Mouse (Mus musculus) heart, postnatal 25 days (tissue): Measurements from ENCODE around the gene Cgnl1. TPM values are rescaled to one million over a fixed set of nuclear protein-coding genes. Genes with fewer than 3 reads are reported as not detected.

Experiments
- DNase-seq: peaks from one replicate; pipeline ENCODE4 v3.0.0; 2022; ENCODE audit warnings: low spot score
- intact Hi-C: fragments of 180-260 bp; cut with DNase I; formaldehyde crosslinking; loops from one replicate; pipeline ENCODE4 v1.15.1; 2025
- total RNA-seq, 2 experiments: library from RNA; stranded (reverse); gene quantifications; 2 replicates each; pipeline ENCODE4 v1.2.3; 2021

The Cgnl1 gene
- total RNA-seq, 2 experiments from 2014 or later, result 33.5 to 39.9 TPM

DNA sequence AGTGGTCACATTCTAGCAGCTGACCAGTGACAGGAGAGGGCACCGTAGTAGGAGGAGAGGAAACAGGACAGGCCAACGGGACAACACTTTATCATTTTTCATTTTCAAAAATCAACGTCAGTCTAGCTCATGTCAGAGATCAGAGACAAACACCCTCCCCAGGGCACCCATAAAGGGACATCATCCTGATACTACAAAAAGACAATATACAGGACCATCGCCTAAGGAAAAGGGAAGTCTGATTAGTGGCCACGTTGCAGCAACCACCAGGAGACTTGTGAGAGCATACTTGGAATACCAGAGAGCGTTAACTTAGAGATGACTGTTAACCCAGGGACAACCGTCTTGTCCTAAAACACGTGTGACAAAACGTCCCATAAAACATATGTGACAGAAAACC lies 1.7 kb downstream of the Cgnl1 start:
- intact Hi-C loops, result no loop called here
- no peak for DNase-seq

DNA sequence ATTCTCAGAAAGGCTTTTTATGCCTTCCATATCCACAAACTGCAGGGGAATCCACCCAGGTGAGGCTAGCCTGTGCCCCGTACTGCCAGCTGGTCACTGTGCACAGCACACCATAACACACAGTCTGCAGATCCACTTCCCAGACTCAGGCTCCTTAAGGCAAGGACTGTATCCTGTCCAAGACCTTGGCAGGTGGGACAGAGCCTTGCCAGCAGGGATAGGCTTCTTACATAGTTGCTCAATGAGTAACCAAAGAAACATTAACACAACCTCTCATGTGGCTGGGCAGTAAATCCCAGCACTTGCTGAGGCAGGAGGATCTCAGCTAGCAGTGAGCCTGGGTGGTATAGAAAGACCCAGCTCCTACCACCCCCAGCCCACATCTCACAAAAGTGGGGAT lies 3.3 kb downstream of the Cgnl1 start:
- intact Hi-C loops, result no loop called here
- no peak for DNase-seq

DNA sequence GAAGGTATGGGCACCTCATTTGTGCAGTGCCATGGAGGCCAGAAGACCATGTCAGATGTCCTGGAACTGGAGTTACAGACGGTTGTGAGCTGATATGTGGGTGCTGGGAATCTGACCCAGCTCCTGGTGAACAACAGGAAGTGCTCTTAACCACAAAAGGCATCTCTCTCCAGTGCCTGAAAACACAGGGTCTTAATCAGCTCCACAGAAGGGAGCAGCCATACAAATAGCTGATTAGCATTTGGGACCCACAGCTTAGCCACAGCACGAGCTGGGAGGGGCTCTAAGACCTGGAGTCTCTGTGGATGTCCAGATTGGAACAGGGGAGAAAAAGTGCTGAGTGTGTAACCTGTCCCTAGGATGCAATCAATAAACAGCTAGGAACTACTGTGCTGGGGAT lies 4.5 kb downstream of the Cgnl1 start:
- no peak for DNase-seq
- intact Hi-C loops, result no loop called here

DNA sequence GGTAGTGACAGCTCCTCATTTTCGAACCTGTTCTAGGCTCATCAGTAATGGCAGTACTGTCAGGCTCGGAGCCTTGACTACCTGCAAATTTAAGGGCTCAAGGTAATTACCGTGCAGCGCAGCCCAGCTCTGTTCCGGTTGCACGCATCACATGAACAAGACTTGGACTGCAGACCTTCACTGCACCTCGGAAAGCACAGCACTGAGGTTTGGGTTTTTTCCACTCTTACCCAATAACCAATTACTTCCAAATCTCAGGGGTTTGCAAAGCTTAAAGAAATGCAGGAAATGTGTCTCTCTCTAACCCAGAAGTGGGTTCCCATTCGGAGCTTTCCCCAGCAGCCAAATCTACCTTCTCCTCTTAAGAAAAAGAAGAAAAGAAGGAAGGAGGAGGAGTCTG lies 5.1 kb downstream of the Cgnl1 start:
- intact Hi-C loops, result no loop called here
- no peak for DNase-seq

DNA sequence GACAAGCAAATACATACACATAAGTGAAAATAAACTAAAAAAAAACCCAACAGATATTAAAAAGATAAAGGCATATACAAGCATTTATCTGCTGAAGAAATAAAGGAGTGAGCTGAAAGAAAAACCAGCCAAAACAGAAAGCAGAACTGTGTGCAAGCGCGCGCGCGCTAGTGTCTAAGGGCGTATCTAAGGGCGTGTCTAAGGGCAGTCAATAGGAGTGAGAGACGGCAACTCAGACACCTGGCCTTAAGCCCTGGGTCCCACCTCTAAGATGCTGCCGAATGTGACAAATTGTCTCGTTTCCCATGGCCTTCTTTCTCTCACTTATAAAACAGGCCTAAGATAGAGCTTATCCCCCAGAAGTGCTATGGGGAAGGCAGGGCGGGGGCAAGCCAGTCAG lies 6.9 kb downstream of the Cgnl1 start:
- DNase-seq, result no peak
- intact Hi-C loops, result no loop called here

DNA sequence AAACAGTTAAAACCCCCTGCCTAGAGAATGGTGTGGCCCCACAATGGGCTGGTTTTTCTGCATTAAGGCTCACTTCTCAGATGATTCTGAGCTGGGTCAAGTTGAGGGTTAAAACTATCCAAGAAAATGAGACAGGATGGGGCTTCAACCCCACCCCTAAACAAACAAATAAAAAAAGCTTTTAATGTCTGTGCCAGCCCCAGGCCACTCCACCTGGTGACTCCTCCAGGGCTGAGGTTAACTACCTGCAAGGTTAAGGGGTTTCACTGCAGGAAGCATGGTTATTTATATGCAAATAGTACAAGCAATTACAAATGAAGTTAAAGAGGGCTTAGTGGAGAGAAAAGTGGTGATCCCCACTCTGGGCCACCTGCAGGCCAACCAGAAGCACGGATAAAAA lies 8.1 kb downstream of the Cgnl1 start:
- no peak for DNase-seq
- intact Hi-C loops, result no loop called here

DNA sequence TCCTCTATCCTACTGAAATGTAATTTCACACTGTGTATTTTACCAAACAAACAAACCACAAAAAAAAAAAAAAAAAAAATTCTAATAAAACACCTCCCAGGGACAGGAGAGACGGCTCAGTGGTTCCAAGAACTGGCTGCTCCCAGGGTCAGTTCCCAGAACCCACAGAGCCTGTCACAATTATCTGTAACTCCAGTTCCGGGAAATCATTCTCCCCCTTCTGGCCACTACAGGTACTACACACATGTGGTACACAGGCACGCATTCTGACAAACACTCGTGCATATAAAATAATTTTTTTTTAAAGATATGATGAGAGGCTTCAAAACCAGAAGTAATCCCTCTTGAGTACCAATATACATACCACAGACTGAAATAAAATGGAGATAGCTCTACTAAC lies 9.7 kb downstream of the Cgnl1 start:
- no peak for DNase-seq
- intact Hi-C loops, result no loop called here

DNA sequence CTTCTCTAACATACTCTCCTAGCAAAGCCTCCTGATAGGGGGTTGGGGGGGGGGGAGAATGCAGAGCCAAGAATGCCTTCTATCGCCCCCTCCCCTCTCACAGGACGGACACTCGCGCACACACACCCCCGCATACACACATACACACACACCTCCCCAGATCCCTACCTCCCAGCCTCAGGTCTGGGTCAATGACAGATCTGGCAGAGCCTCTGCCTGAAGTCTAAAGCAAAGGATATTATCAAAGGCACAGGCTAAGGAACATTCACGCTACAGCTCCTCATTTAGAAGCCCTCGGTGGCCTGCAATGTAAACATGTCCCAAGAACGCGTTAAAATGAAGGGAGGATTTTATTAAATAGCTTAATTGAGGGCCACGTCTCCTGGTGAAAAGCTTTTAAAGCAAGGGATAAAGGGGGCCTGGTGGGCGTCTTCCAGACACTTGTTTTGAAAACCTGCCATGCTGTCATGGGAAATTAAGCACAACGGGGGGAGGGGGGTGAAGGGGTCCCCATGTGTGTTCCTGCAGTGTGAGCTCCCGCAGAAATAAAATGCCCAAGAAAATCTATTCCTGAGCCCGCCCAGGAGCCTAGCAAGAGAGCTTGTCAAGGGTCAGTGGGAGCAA lies 10.8 kb downstream of the Cgnl1 start:
- DNase-seq, result no peak
- intact Hi-C loops, result no loop called here

DNA sequence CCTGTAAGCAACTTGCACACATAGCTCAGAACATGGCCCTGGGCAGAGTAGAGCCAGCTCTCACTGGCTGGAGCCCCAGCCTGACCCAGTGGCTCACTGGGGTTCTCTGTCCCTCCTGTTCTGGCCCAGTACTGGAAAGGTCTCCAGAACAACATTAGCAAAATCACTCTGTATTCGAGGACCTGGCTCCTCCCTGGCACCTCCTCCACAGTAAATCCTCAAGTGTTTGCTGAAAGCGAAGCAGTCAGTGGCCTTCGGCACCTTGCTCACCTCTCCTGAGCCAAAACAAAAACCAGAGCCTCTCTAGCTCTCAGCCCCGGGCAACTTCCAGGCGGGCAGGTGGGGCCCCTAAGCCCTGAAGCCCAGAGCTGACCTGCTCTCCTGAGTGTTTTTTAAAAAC lies 11.5 kb downstream of the Cgnl1 start:
- DNase-seq, result no peak
- intact Hi-C loops, result no loop called here

DNA sequence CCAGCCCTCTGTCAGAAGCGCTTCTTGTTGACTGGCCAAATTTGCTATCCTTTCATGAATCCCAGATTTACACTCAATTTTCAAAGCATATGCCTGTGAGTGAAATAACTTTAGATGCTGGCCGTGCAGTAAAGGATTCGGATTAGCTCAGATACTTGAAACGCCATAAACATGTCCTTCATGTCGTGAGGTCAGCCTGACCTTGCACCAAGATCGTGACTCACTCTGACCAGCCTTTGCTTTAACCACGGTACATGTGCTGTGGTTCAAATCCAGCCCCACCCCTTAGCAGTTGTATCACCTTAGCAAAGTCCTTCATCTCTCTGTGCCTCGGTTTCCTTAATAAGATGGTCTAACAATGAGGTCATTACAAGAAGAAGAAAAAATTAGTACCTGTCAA lies 14.0 kb downstream of the Cgnl1 start:
- no peak for DNase-seq
- intact Hi-C loops, result no loop called here

DNA sequence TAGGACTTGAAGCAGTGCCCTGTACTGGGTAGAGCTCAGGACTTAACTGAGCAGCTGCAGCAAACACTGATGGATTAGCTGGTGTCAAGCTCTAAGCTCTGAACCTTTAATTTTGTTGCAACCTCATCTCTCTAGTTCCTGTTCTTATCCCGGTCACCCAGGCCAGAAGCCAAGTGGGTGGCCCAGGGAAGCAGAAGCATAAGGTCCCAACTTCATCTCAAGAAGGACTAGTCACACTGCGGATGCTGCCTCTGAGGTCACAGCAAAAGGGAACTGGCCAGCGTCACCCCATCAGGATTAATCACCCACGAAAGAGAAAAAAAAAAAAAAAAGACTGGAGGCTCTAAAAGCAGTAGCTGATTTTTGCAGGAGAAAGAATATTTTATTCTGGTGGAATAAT lies 14.5 kb downstream of the Cgnl1 start:
- DNase-seq, result peak; percentile 41
- intact Hi-C loops, result no loop called here

DNA sequence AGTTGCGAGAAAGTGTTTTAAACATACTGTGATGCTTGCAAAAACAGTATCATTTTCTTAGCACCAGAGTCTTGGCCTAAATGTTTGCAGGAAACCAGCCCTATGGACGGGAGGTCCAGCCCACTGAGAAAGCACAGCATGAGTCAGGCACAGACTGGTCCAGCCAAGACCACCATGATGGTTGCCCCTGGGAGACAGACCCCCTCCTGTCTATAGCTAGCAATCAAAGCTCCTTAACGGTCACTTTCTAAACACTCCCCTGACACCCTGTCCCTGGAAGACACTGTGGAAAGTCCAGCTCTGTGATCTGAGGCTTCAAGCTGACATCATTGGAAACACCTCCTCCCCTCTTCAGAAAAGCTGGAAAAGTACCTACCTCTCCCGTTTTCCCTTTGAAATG lies 17.4 kb downstream of the Cgnl1 start:
- intact Hi-C loops, result no loop called here
- no peak for DNase-seq

DNA sequence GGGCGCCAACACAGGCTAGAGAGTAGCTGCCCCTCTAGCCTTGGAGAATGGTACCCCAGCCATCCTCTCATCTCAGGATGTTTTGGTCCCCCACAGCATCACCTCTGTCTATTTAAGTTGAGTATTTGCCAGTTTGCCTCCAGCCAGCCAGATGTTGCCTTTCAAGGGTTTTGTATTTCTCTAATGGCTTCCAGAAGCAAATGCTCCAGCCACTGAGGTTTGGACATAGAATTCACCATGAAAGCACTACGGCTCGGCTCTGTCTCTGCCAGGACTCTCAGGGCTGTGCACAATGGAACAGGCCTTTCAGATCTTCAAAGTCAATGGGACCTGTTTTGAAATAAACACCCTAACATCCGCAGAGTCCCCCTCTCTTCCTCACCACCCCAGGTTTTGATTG lies 17.9 kb downstream of the Cgnl1 start:
- intact Hi-C loops, result no loop called here
- DNase-seq, result no peak

DNA sequence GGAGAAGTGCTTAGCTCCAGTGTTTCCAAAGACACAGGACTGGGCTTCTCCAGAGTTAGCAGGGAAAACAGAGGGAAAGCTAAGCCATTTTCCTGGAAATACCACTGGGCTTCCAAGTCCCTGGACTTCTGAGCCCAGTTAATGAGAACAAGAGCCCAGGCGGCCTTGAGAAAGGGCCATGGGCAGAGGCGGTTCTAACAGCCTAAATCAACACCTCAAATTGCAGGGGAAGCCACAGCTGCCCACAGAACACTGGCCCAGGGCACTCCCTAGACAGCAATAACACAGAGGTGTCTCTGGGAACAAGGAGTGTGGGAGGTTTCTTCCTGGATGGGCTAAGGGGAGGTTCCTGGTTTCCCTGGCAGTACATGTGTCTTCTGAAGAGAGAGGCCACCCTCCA lies 18.3 kb downstream of the Cgnl1 start:
- intact Hi-C loops, result no loop called here
- no peak for DNase-seq

DNA sequence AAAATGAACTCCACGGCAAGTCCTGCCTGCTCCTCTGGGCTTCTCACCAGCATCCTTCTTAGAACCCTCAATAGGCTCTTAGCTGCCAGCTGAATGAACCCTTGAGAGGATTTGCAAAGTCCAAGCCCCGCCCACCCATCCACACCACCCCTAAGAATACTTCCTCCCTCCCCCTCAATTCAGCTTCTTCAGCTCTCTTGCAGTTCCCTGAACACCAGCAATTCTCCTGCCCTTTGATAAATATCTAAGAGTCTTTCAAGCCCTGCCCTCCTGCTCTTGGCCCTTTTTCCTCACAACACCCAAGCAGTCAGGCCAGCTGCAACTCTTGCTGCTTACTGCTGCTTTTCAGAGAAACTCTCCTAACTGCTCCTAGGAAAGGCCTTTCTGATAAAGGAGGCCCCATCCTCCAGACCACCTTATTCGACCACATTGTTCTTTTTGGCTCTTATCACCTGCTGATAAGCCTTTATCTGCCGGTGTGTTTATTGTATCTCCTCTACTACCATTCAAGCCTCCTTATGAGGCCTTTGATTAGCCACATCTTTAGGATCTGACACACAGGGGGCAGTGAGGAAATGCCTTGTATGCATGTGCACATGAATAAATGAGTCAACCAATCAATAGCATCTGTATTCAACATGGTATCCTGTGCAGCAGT lies 21.3 kb downstream of the Cgnl1 start:
- DNase-seq, result no peak
- intact Hi-C loops, result no loop called here

DNA sequence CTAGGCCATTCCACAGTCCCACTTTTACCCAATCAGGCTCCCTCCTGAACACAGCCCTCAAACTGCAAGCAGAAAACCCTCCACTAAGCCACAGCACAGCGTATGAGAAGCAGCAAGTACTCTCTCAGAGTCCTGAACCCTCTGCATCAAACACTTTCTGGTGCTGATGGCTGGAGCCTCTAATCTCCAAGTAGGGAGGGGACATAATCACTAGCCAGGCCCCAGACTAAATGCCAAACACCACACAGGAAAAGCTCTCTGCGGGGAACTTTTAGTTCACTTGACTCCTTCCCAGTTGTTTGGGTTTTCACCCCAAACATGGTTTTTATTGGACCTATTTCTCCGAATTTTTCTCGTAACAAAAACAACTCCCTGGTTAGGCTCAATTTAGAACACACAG lies 25.0 kb downstream of the Cgnl1 start:
- intact Hi-C loops, result no loop called here
- DNase-seq, result peak; percentile 60

DNA sequence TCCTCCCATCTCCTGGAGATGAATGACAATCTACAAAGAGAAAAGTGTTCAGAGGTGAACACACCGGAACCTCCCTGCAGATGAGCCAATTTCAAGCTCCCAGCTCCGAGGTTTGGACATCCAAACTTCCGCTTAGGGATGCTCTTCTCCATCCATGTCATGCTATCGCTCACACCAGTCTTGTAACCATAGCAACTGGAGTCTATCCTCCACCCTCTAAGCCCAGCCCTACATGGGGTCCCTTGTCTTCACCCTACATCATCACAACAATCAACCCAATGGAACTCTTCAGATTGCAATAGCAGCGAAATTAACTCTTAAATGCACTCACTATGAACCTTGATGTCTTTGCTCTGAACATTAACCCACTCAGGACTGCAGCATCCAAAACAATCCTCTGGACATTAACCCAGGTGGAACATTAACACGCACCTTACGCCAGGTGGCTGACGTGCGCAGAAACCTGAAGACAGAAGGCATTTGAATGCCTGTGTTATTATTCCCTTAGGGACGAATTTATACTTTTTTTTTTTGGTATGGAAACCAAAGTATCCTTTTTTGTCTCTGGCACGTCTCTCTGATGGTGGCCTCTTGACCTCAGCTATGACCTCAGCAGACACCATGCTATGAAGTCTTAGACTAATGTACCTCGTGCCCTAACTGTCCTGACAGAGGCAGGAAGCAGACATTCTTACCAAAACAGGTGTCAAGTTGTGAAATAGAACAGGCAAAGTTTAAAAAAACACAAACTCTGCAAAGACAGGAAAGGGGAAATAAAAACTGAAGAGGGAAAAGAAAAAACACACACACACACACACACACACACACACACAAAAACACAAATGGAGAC lies 33.1 kb downstream of the Cgnl1 start:
- intact Hi-C loops, result no loop called here
- no peak for DNase-seq

DNA sequence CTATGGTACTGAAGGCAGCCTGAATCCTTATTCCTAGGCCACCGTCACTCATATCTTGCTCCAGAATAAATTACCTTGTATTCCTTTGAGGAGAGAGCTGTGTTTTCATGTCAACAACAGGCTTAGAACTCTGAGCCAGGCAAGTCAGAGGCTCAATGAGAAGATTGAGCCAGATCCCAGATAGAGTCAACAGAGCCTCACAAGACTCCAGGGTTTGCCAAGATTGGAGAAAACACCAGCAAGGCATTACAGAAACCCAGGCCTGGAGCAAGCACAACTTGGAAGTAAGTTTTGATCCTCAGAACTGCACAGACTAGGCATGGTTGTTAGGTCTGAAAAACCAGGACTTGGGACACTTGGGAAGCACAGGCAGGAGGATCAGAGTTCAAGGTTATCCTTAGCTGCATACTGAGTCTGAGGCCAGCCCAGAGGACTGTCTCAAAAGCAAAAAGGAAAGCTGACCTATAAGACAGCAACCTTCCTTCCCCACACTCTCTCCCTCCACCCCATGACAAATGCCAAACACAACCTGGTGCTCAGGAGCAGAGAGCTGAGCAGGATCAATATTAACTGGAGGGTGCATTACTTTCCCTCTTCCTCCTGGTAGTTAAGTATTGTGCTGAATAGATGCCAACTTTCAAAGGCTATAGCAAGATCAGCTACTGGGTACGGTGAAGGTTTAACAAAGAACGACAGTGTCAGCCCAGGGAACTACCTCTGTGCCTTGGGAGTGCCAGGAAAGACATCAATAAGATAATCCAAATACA lies 34.0 kb downstream of the Cgnl1 start:
- no peak for DNase-seq
- intact Hi-C loops, result no loop called here

DNA sequence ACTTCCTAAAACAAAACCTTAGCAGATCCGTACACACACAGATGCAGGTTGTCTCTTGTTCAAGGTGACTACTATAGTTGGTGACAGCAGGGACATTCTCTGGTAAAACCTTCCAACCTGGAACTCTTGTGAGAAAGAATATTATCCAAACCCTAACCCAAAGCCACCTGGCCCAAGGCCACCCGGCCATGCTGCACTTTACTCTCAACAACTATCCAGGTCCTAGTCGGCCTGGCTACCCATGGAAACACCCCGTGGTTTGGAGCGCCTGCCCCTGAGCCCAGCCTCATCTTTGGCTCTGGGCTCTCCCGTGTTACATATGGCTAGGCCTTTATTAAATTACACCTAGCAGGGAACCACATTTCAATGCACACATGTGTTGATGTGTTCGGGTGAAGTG lies 35.5 kb downstream of the Cgnl1 start:
- intact Hi-C loops, result no loop called here
- DNase-seq, result no peak

DNA sequence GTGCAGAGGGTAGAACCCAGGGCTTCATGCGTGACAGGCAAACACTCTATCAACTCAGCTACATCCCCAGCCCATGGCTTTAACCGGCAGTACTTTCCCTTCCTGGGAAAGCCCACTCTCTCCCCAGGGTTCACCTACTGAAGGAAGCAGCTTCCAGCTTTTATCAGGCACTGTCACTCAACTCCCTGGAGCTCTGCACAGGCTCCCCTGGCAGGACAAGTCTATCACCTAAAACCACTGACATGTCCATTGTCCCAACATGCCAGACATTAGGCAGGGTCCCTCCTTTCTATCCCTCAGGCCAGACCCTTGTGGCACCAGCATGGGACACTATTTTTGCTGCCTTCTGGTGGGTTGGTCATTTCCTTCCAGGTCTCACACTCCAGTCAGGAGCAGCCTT lies 37.8 kb downstream of the Cgnl1 start:
- no peak for DNase-seq
- intact Hi-C loops, result no loop called here

DNA sequence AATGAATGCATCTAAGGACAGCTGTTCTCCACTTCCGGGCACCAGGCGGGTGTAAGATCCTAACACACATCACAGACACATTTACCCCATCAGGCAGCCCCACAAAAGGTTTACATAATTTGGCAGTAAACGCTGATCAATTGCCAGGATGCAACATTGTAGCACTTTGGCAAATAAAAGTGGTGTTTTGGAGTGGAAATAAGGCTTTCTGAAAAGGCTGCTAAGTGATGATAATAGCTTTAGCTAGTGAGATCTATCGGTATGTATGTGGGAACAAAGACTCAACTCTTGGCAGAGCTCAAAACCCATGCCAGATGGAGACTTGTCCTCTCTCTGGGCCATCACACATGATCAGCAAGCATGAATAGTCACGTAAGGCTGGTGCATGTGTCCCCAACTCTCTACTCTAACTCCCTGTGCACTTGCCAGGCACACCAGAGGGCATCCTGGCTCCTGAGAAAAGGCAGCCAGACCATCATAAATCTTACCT lies 42.5 kb downstream of the Cgnl1 start:
- intact Hi-C loops, result no loop called here
- no peak for DNase-seq
